Mouse (Mus musculus) gastrocnemius, adult 2 months (tissue): Measurements from ENCODE around the gene Gcgr. TPM values are rescaled to one million over a fixed set of nuclear protein-coding genes. Genes with fewer than 3 reads are reported as not detected.

ENCODE experiments used
- DNase-seq: peaks from one replicate; pipeline ENCODE4 v3.0.0; 2022
- H3K27ac ChIP-seq: fragments of 200-600 bp; 2 replicates; pipeline ENCODE4 v1.8.1; 2022; ENCODE audit warnings: mild to moderate bottlenecking
- H3K4me3 ChIP-seq: fragments of 200-600 bp; 2 replicates; pipeline ENCODE4 v1.8.1; 2022; ENCODE audit warnings: mild to moderate bottlenecking, moderate library complexity
- CTCF ChIP-seq: fragments of 200-600 bp; IDR thresholded peaks from 2 replicates; pipeline ENCODE4 v1.8.1; 2022; ENCODE audit warnings: antibody characterized with exemption, mild to moderate bottlenecking, moderate library complexity
- intact Hi-C: fragments of 180-260 bp; cut with DNase I; formaldehyde crosslinking; loops from one replicate; pipeline ENCODE4 v1.15.1; 2025
- total RNA-seq, 2 experiments: library from RNA; stranded (reverse); gene quantifications; 2 replicates each; pipeline ENCODE4 v1.2.3; 2021

Gene Gcgr
- total RNA-seq, 2 experiments from 2014 or later: 0.33 TPM; not detected in 1

DNA sequence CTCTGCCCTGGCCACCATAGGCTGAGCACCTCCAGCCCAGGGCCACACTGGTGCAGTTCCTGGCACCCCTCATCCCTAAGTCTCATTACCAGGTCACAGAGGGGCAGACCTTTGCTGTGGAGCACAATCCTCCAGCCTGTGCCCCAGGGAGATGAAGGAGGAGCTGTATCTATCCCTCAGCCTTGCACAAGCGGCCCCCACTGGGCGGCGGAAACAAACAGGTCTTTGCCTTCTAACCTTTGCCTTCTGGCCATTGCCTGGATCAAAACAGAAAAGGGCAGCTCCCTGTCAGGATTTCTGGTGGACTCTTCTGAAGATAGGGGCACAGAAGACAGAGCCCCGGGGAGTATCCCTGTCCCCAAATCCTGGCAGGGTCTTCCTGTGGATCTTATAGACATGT is 1.6 kb upstream of the Gcgr start:
- no peak for DNase-seq
- H3K4me3 ChIP-seq: no peak overlapping the region
- intact Hi-C loops: no loop called here
- H3K27ac ChIP-seq: no peak overlapping the region
- TF ChIP-seq CTCF: no peak

DNA sequence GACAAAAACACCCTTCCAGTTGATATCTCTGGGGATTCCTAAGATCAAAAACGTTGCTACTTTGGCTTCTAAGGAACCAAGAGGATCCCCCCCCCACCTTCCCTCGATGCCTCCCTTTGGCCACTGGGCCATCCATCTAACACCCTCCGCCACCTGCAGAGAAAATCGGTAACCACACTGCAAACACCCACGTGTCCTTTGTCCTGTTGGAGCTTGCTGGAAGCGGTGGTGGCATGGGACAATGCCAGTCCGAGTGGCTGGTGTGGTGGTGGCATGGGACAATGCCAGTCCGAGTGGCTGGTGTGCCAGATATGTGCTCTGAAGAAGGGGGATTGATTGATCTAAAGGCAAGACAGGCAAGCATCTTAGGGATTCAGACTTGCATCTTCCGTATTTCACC is 1.1 kb downstream of the Gcgr start:
- Histone ChIP-seq H3K4me3 (no peak overlapping the region), H3K27ac (no peak overlapping the region)
- intact Hi-C loops: no loop called here
- TF ChIP-seq CTCF: no peak
- no peak for DNase-seq

DNA sequence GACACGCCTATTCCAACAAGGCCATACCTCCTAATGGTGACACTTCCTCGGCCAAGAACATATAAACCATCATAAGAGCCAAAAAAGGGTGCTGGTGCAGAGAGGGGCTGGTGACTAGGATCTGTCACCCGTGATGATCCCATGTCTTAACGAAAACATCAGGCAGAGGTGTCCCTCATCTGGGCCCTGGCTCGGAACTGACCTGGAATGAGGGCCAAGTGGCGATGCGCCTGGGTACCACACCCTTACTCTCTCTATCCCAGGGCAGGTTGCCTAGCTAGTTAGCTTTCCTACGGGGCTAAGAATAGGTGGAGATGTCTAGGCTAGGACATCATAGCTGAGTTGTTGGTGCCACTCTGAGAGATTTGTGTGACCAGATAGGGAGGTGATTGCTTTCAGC is 3.6 kb downstream of the Gcgr start:
- no peak overlapping the region for H3K4me3 ChIP-seq
- DNase-seq: no peak
- TF ChIP-seq CTCF: no peak
- intact Hi-C loops: no loop called here
- no peak overlapping the region for H3K27ac ChIP-seq

DNA sequence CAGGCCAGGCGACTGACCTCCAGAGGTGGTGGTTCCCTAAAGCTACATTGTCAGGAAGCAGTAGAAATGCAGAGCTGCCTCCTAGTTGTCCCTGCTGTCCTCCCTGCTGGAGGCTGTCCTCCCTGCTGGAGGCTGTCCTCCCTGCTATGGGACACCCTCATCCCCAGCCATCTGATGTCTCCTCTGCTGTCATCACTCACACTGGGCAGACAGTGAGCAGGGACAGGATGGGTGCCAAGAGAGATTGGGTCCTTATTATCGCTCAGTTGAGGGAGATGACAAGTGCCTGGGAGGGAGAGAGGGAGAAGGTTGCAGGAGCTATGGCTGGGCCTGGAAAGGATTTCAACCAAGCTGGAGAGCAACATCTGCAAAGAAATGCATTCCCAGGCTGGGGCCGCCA is 4.6 kb downstream of the Gcgr start:
- intact Hi-C loops: no loop called here
- no peak for TF ChIP-seq CTCF
- Histone ChIP-seq H3K4me3 (no peak overlapping the region), H3K27ac (no peak overlapping the region)
- no peak for DNase-seq

DNA sequence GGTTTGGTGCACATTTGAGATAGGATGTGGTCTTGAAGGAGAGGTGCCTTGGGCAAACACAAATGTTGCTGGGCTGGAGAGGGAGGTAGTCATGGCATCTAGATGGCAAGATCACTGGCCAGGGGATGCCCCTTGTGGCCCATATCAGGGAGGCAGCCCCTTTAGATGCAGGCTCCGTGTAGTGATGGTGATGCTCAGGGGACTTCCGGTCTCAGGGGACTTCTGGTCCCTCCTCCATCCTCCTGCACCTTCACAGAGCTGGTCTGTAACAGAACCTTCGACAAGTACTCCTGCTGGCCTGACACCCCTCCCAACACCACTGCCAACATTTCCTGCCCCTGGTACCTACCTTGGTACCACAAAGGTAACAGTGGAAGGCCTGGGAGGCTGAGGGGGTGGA is 5.3 kb downstream of the Gcgr start:
- no peak for DNase-seq
- intact Hi-C loops: no loop called here
- H3K27ac ChIP-seq: no peak overlapping the region
- no peak overlapping the region for H3K4me3 ChIP-seq
- no peak for TF ChIP-seq CTCF

DNA sequence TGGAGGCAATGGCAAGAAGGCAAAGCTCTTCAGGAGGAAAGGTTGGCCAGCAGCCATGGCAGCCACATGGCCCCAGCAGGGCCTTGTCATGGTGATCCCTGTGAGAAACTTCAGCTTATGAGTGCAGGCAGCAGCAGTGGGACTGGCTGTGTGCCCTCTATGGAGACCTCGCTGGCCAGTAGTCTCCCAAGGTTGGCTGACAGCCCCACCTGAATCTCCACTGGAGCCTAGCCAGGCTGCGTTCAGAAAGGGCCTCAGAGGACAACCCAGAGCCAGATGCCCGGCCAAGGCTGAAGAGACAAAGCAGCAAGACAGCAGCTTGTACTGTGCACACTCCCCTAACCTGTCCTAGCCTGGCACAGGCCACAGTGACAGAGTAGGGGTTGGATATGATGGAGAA is 8.0 kb downstream of the Gcgr start:
- Histone ChIP-seq H3K4me3 (no peak overlapping the region), H3K27ac (peak overlapping the region; percentile 74)
- peak; percentile 92 for DNase-seq
- intact Hi-C loops: loop anchor here (2.0 kb wide), 1 partner anchor 18 kb away; no protein-coding TSS in a partner anchor
- TF ChIP-seq CTCF: no peak

DNA sequence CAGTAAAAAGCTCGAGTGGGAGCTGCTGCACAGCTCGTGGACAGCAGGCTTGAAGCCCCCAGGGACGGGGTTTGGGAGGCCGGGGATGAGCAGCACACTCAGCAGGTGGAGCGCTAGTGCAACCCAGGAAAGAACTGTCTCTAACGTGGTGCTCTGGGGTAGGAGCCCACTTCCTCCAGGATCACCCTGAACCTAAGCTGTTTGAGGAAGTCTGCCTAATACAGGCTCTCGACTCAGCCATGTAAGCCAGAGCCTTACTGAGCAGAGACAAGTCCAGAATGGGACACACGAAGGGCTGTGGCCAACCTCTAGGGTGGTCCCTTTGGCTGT is 8.4 kb downstream of the Gcgr start:
- Histone ChIP-seq H3K4me3 (no peak overlapping the region), H3K27ac (peak overlapping the region; percentile 74)
- TF ChIP-seq CTCF: no peak
- DNase-seq: no peak
- intact Hi-C loops: loop anchor here (2.0 kb wide), 1 partner anchor 18 kb away; no protein-coding TSS in a partner anchor

DNA sequence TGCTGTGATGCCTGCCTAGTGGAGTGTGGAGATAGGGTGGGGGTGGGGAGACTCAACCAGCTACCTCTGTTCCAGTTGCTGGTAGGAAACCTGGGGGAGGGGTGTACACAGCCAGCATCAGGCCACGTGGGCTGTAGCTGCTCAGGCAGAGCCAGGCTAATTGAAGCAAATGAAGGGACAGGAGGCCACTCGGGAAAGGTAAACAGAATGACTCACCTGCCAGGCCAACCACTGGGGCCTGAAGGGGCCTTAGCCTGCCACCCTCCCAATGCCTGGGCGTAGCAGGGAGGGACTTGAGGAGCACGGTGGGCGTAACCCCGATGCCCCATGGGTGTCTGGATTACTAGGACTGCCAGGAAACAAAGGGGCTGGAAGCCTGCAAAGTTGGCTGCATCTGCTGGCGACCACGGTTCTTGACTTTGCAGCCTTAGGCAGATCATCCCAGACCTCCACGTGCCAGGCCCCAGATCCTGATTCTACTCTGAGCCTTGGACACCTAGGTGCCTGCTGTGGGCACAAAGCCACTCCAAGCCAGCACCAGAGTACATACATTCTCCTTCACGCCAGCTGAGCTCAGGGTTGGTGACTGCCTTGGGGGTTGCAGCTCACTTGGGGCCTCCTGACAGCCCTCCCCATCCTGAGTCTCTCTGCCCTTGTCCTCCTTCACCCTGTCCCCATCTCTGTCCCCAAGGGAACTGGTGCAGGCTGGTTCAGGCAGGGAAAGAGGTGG is 9.0 kb downstream of the Gcgr start:
- no peak for TF ChIP-seq CTCF
- peak overlapping the region; percentile 74 for H3K27ac ChIP-seq
- no peak for DNase-seq
- H3K4me3 ChIP-seq: no peak overlapping the region
- intact Hi-C loops: loop anchor here (2.0 to 5.0 kb wide), 2 partner anchors 19 to 38 kb away; no protein-coding TSS in a partner anchor

DNA sequence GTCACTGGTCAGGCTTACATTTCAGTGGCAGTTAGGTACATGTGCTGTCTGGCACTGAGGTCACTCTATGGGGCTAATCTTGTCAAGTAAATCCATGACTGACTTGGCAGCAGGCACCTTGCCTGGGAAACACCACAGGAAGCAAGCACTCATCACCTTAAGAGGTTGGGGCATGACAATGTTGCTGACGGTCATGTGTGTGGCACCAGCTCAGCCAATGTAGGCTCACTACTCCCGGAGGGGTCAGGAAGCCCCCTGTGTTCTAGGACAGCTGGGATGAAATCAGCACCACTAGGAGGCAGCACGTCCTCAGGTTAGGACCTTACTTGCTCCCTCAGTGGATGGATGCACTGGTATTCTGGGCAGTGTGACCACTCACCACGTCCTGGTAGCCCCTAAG is 11.4 kb downstream of the Gcgr start:
- Histone ChIP-seq H3K27ac (peak overlapping the region; percentile 83), H3K4me3 (no peak overlapping the region)
- intact Hi-C loops: loop anchor here (5.0 kb wide), 1 partner anchor 35 kb away; no protein-coding TSS in a partner anchor
- peak; percentile 67 for DNase-seq
- peak; percentile 68 for TF ChIP-seq CTCF

DNA sequence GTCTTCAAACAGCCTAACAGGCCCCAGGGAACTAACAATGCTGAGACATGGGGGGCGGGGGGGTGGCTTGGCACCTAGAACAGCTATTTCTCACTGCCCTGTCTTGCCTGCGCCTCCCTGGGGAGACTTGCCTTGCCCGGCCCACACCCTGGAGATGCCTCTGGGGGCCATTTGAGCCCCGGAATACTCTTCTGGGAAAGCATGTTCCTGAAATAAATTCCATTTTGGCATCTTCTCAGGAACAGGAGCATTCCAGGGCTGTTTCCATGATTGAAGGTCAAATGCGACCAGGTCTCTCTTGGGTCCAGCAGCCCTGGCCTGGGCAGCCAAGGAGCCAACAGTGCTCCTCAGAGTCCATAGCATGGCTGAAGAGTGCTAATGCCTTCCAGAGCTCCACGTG is 11.9 kb downstream of the Gcgr start:
- DNase-seq: no peak
- Histone ChIP-seq H3K4me3 (no peak overlapping the region), H3K27ac (peak overlapping the region; percentile 83)
- TF ChIP-seq CTCF: no peak
- intact Hi-C loops: loop anchor here (5.0 kb wide), 1 partner anchor 35 kb away; no protein-coding TSS in a partner anchor

DNA sequence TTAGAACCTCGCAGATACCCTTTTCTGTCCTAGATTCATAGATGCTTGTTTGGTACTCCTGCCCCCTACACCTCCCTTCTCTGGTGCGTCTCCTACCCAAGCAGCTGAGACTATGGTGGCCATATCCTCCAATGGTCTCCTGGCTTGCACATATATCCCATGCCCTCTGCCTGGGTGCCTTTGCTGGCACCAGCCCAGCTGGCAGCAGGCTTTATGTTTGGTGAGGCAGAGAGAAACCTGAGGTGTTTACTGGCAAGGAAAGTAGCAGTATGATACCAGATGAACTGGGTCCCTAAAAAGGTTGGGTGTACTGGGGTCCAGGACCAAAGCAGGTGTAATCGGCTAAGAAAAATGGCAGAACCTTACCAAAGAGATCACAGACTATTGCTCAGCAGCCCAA is 15.5 kb downstream of the Gcgr start:
- Histone ChIP-seq H3K4me3 (no peak overlapping the region), H3K27ac (peak overlapping the region; percentile 68)
- intact Hi-C loops: no loop called here
- no peak for TF ChIP-seq CTCF
- peak; percentile 75 for DNase-seq

DNA sequence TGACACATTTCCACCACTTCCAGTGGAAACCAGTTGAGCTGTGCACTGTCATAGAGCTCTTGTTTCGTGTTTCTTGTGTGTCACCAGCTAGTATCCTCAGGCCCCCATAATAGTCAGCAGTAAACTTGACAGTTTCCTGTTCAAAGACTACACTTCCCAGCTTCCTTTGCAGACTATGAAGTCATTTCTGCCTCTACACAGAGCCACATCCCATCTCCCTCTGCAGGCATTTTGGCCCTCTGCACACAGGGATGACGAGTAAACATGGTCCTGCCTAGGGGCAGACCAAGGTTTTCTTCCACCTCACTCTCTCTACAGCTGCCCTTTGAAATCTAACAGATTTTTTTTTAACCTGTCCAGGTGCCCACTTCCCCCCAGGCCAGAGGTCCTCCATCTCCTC is 17.0 kb downstream of the Gcgr start:
- Histone ChIP-seq H3K27ac (peak overlapping the region; percentile 99), H3K4me3 (peak overlapping the region; percentile 96)
- intact Hi-C loops: no loop called here
- DNase-seq: no peak
- peak; percentile 29; the same call in 1 of the 2 replicates for TF ChIP-seq CTCF

DNA sequence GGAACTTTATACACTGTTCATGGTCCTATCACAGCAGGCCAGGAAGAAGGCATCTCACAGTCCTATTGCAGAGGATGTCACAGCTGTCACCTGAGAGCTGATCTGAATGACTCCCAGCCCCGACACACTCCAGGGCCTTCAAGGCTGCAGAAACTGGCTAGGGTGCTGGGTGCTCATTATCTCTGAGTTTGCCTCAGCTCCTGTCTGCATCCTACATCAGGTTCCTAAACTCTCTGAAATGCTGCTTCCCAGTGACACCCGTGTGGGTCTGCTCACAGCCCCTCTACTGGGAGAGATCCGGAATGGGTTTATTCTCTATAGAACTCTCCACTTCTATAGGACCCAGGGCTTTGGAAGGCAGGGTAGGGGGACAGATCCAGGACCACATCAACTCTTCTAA is 17.7 kb downstream of the Gcgr start:
- DNase-seq: no peak
- no peak for TF ChIP-seq CTCF
- intact Hi-C loops: loop anchor here (2.0 kb wide), 1 partner anchor 27 kb away; no protein-coding TSS in a partner anchor
- H3K27ac ChIP-seq: peak overlapping the region; percentile 99
- H3K4me3 ChIP-seq: peak overlapping the region; percentile 96

DNA sequence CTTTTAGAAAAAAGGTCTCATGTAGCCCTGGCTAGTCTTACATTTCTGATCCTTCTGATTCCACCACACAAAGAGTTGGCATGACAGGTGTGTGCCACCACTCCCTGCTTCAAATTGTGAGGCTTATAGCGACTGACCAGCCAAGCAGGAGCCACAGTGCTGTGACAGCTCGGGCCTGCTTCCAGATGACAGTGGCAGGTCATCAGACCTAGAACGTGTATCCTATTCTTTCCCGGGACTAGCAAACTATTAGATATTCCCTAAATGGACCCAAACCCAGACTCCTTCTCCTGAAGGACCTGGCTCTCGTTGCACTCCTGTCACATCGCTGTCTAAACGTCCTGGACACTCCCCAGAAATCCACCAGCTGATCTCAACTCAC is 18.3 kb downstream of the Gcgr start:
- peak overlapping the region; percentile 99 for H3K27ac ChIP-seq
- intact Hi-C loops: loop anchor here (2.0 kb wide), 1 partner anchor 28 kb away; no protein-coding TSS in a partner anchor
- TF ChIP-seq CTCF: no peak
- peak overlapping the region; percentile 96 for H3K4me3 ChIP-seq
- peak; percentile 49 for DNase-seq
